Comparison of ENCODE assay signal across 8 mouse cellular contexts in genomic region chr11:29374274-29374656, GRCm38 (mm10). TPM values are rescaled to one million over a fixed set of nuclear protein-coding genes. Genes with fewer than 3 reads are reported as not detected.
DNase-seq lines count a peak whose midpoint lies in the region; ATAC-seq lines count a peak whose summit lies in the region.

No protein-coding gene starts in this region.

- peak; percentile 28 for ATAC-seq in neural tube, embryonic 11.5 days (ENCODE audit: insufficient read depth, low FRiP score, low TSS enrichment)
- peak; percentile 19 for ATAC-seq in hindbrain, embryonic 14.5 days (ENCODE audit: low FRiP score)

- peak overlapping the region; percentile 59 for H3K4me2 ChIP-seq in neural tube, embryonic 11.5 days (ENCODE audit: low read depth)
- H3K4me2 ChIP-seq in hindbrain, embryonic 14.5 days (replicated peaks): peak overlapping the region; percentile 89

- H3K27ac ChIP-seq in neural tube, embryonic 11.5 days (ENCODE audit: low read depth, low read length): peak overlapping the region; percentile 97
- peak overlapping the region; percentile 98 for H3K27ac ChIP-seq in embryonic facial prominence, embryonic 10.5 days (replicated peaks)
- H3K27ac ChIP-seq in hindbrain, embryonic 14.5 days: peak overlapping the region; percentile 98
- H3K27ac ChIP-seq in midbrain, embryonic 10.5 days (replicated peaks): peak overlapping the region; percentile 98

- H3K9ac ChIP-seq in neural tube, embryonic 11.5 days (ENCODE audit: low read length): peak overlapping the region; percentile 93
- H3K9ac ChIP-seq in hindbrain, embryonic 14.5 days: peak overlapping the region; percentile 97

- H3K4me1 ChIP-seq in neural tube, embryonic 11.5 days (ENCODE audit: control insufficient read depth, insufficient read depth, low read length): 0 out of 2 replicates have a peak, but pooled peaks cover 4% of the 10 kb centered on the region
- H3K4me1 ChIP-seq in embryonic facial prominence, embryonic 10.5 days: peaks cover 11% of the 10 kb centered on the region
- H3K4me1 ChIP-seq in hindbrain, embryonic 14.5 days (replicated peaks; ENCODE audit: control insufficient read depth, insufficient read depth, low read length): peaks cover 22% of the 10 kb centered on the region; the same call in 1 of the 2 replicates
- peaks cover 24% of the 10 kb centered on the region for H3K4me1 ChIP-seq in midbrain, embryonic 10.5 days

- DNase-seq in neural tube, embryonic 11.5 days (ENCODE audit: low spot score): no peak
- no peak for DNase-seq in neural tube, embryonic 10.5 days (ENCODE audit: extremely low spot score, low spot score)
- no peak for DNase-seq in embryonic facial prominence, embryonic 10.5 days (ENCODE audit: low spot score)
- DNase-seq in hindbrain, embryonic 14.5 days (ENCODE audit: low spot score): no peak
- no peak for DNase-seq in midbrain, embryonic 10.5 days (ENCODE audit: low spot score)
- DNase-seq in ovary, adult 18-20 months (ENCODE audit: low spot score): no peak
- DNase-seq in cerebellum, adult 9-10 months: no peak
- DNase-seq in frontal cortex, postnatal 36 days (ENCODE audit: low spot score in 2 of 2): no peak

- no peaks in the 10 kb centered on the region for H3K9me3 ChIP-seq in neural tube, embryonic 11.5 days (ENCODE audit: control insufficient read depth, low read length)
- H3K9me3 ChIP-seq in embryonic facial prominence, embryonic 10.5 days: no peaks in the 10 kb centered on the region
- H3K9me3 ChIP-seq in hindbrain, embryonic 14.5 days (ENCODE audit: control insufficient read depth, low read length): no peaks in the 10 kb centered on the region
- H3K9me3 ChIP-seq in midbrain, embryonic 10.5 days (replicated peaks): no peaks in the 10 kb centered on the region

- WGBS in neural tube, embryonic 11.5 days: under 1% methylated on average over 8 of the region's 8 CpGs
- WGBS in embryonic facial prominence, embryonic 10.5 days: under 1% methylated on average over 8 of the region's 8 CpGs
- under 1% methylated on average over 8 of the region's 8 CpGs for WGBS in hindbrain, embryonic 14.5 days
- 0% methylated on average over 8 of the region's 8 CpGs for WGBS in midbrain, embryonic 10.5 days

- no peaks in the 10 kb centered on the region for H3K36me3 ChIP-seq in neural tube, embryonic 11.5 days (ENCODE audit: control insufficient read depth, insufficient read depth, low read length)
- peaks cover 12% of the 10 kb centered on the region for H3K36me3 ChIP-seq in embryonic facial prominence, embryonic 10.5 days (replicated peaks)
- H3K36me3 ChIP-seq in hindbrain, embryonic 14.5 days (replicated peaks; ENCODE audit: control insufficient read depth, insufficient read depth): no peaks in the 10 kb centered on the region
- peaks cover 10% of the 10 kb centered on the region for H3K36me3 ChIP-seq in midbrain, embryonic 10.5 days

- H3K4me3 ChIP-seq in neural tube, embryonic 11.5 days (ENCODE audit: low read depth, low read length): peak overlapping the region; percentile 96
- H3K4me3 ChIP-seq in embryonic facial prominence, embryonic 10.5 days: peak overlapping the region; percentile 94
- H3K4me3 ChIP-seq in hindbrain, embryonic 14.5 days (replicated peaks; ENCODE audit: low read length): peak overlapping the region; percentile 93
- peak overlapping the region; percentile 91 for H3K4me3 ChIP-seq in midbrain, embryonic 10.5 days

- H3K27me3 ChIP-seq in neural tube, embryonic 11.5 days (ENCODE audit: control insufficient read depth, insufficient read depth, low read length): no peaks in the 10 kb centered on the region
- no peaks in the 10 kb centered on the region for H3K27me3 ChIP-seq in embryonic facial prominence, embryonic 10.5 days (replicated peaks; ENCODE audit: low read depth, poor library complexity, severe bottlenecking)
- no peaks in the 10 kb centered on the region for H3K27me3 ChIP-seq in hindbrain, embryonic 14.5 days (ENCODE audit: control insufficient read depth, insufficient read depth, low read length)
- H3K27me3 ChIP-seq in midbrain, embryonic 10.5 days (ENCODE audit: low read depth, poor library complexity, severe bottlenecking): no peaks in the 10 kb centered on the region

RNA-seq across cellular contexts. Expression of gene Ccdc88a, which starts 0.8 kb away (rescaled TPM):
- polyA plus RNA-seq in neural tube, embryonic 11.5 days (2014; fragmentation: Nextera tagmentation; extraction: Ambion mirVana): 40.3 and 45.3 TPM in 2 replicates
- 37.5 and 40.0 TPM in 2 replicates for polyA plus RNA-seq in embryonic facial prominence, embryonic 10.5 days (2016; fragmentation: Nextera tagmentation; extraction: Ambion mirVana)
- 66.8 and 68.2 TPM in 2 replicates for polyA plus RNA-seq in hindbrain, embryonic 14.5 days (2014; fragmentation: Nextera tagmentation; extraction: Ambion mirVana)
- polyA plus RNA-seq in midbrain, embryonic 10.5 days (2016; fragmentation: Nextera tagmentation; extraction: Ambion mirVana): 35.9 and 43.2 TPM in 2 replicates
